Mouse (Mus musculus) testis, postnatal 14 days (tissue): Measurements from ENCODE around the gene Ppp1r37.
"Not testable (repeated sequence)": the region's sequence is repeated elsewhere in the genome, so short reads cannot be mapped to it uniquely, and the experiment has no call there.

ENCODE experiments used
- DNase-seq: peaks from one replicate; pipeline ENCODE4 v3.0.0; 2021; ENCODE audit warnings: low spot score

Gene Ppp1r37

GRCm38 (mm10) chr7:19562643-19563410 lies at the start of gene Ppp1r37:
TSS of gene Ppp1r37 (minus strand) at chr7:19563076.
- no peak for DNase-seq

GRCm38 (mm10) chr7:19610969-19611368 lies 48.1 kb upstream of the Ppp1r37 start:
- DNase-seq = no peak

- no peak for DNase-seq
These were observed 46.9 kb upstream of the Ppp1r37 start for GRCm38 (mm10) chr7:19609641-19610332.

- DNase-seq = no peak
These were observed 44.4 kb upstream of the Ppp1r37 start for GRCm38 (mm10) chr7:19607291-19607690.

DNA sequence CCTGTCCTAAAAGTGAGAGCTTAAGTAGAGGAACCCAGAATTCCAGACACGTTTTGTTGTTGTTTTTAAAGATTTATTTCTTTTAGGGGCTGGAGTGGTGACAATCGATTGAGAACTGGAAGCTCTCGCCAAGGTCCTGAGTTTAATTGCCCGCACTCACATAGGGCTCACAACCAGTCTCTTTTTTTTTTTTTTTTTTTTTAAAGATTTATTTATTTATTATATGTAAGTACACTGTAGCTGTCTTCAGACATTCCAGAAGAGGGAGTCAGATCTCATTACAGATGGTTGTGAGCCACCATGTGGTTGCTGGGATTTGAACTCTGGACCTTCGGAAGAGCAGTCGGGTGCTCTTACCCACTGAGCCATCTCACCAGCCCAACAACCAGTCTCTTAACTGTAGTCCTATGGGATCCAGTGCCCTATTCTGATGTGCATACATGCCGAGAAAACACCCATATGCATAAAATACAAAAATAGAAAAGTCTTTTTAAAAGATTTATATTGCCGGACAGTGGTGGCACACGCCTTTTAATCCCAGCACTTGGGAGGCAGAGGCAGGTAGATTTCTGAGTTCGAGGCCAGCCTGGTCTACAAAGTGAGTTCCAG lies 41.8 kb upstream of the Ppp1r37 start:
- not testable (repeated sequence) for DNase-seq

- DNase-seq = peak; percentile 95
These were observed 41.2 kb upstream of the Ppp1r37 start, which contains the start of gene Clasrp for GRCm38 (mm10) chr7:19603849-19604605. TSS of gene Clasrp (minus strand) at chr7:19604486.

- no peak for DNase-seq
These were observed 40.2 kb upstream of the Ppp1r37 start for GRCm38 (mm10) chr7:19603055-19603454.

DNA sequence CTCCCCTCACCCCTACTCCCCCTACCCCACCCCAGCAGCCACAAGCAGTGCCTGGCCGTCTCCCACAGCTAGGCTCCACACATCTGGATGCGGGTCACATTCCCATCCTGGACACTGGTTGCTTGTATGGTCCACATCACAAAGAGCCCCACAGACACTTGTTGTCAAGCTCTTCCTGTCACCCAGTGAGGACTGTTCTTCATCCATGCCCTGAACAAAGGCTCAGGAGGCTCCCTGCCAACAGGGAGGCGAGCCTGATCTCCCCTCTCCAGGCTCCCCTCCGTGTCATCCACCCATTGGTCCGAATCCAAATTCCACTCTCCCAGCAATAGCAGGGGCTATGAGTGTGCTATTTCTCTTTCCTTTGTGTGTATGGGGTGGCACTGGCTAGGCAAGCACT lies 37.7 kb upstream of the Ppp1r37 start:
- peak; percentile 66 for DNase-seq

DNA sequence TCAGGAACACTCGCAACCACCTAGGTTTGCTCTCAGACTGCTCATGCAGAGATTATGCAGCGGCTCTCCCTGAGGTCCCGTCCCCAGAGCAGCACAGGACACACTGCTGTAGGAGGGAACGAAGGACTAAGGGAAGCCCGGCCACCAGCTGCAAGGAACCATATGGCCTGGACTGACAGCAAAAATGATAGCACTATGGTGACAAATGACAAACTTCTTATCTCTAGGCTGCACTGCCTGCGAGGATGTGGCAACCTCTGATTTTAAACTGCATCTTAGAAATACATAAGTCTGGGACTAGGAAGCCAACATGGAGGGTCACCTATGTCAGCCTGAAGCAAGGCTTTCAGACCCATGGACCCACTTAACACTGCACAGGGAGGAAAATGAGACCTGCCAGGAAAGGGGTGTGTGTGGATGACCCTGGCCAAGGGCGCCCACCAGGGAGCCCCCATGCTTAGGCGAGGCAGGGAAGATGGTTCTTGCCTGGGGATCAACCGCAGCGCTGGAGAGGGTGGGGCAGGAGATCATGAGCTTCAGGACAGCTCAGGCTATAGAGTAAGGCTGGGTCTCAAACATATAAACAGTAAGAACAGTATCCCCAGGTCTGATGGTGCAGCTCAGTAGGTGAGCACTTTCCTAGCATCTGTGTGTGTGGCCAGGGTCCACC lies 30.3 kb upstream of the Ppp1r37 start:
- no peak for DNase-seq

GRCm38 (mm10) chr7:19589917-19590316 lies 27.0 kb upstream of the Ppp1r37 start:
- peak; percentile 48 for DNase-seq

DNA sequence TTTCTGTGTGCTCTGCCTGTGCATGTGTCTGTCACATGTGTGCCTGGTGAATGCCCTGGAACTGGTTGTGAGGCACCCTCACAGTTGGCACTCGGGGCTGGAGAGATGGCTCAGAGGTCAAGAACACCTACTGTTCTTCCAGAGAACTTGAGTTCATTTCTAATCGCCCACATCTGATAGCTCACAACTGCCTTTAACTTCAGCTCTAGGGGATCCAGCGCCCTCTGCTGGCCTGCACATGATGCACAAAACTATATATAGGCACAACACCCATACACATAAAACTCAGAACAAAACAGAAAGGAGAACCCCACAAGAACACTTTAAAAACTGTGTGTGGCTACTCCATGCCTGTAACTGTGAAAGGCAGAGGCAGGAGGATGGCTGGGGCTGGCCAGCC lies 26.3 kb upstream of the Ppp1r37 start:
- no peak for DNase-seq

DNA sequence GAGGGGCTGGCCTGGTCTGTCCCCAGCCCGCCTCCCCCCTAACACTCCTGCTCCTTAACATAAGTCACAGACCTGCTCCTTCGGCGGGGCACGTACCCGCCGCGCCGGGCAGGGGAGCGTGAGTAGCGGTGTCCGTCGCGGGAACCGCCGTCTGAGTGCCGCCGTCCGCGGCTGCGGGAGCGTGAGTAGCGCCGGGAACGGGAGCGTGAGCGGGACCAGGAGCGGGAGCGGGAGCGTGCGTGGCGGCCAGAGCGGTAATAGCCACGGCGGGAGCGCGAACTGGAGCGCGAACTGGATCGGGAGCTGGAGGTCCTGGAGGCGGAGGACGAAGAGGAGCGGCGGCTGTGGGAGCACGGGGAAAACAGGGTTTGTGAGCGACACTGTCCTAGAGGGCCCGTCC lies 23.4 kb upstream of the Ppp1r37 start:
- no peak for DNase-seq

GRCm38 (mm10) chr7:19580634-19581033 lies 17.8 kb upstream of the Ppp1r37 start:
- no peak for DNase-seq

GRCm38 (mm10) chr7:19579751-19580150 lies 16.9 kb upstream of the Ppp1r37 start:
- DNase-seq = no peak

GRCm38 (mm10) chr7:19578436-19578835 lies 15.6 kb upstream of the Ppp1r37 start:
- DNase-seq = no peak

GRCm38 (mm10) chr7:19577877-19578414 lies 15.1 kb upstream of the Ppp1r37 start:
- DNase-seq = no peak

DNA sequence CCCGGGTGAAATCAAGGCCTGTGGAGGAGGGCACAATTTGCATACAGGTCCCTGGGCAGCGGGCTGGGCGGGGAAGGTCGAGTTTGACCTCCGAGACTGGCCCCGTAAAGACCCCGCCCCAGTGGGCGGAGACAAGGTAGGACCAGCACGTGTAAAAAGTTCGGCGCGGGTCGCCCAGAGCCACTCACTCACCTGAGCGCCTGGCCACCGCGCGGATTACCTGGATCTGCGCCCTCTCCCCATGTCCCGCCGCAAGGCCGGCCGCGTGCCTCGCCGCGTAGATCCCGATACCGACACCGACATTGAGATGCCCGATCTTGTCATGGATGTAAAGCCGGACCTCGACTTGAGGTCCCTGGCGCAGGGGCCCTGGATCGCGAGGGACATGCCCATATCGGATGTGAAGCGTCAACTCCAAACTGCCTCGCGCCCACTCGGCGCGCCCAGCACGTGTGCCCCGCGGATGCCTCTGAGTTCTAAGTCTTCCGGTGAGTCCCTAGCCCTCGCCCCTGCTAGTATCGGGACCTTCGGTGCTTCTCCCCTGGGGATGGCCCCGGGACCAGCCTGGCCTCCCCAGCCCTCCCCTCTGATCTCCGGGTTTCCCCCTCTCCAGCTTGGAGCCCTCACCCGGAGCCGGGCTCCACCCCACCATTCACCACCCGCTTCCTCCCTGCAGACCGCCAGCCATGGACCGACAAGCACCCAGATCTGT lies 14.4 kb upstream of the Ppp1r37 start, which contains the start of the genes Zfp296 and Gemin7:
Gene Zfp296 (plus strand): TSS at position 147 of the 712 bp plus-strand sequence.
Gene Gemin7 (minus strand): TSS at position 455 of the 712 bp plus-strand sequence.
- no peak for DNase-seq

- DNase-seq = no peak
These were observed 12.7 kb upstream of the Ppp1r37 start for GRCm38 (mm10) chr7:19575559-19575958.

DNA sequence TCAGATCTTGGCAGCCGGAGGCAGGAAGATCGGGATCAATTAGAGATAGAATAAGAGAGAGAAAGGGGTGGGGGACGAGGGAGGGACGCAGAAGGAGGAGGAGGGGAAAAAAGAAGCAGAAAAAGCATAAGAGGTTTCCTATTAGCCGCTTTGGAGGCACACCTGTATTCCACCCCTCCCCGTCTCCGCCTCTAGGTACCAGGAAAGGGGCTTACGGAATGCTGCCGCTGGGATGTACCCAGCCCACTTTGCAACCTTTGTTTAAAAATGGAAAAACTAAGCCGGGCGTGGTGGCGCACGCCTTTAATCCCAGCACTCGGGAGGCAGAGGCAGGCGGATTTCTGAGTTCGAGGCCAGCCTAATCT lies 10.9 kb upstream of the Ppp1r37 start:
- DNase-seq = no peak

GRCm38 (mm10) chr7:19572926-19573775 lies 10.3 kb upstream of the Ppp1r37 start:
- peak; percentile 83 for DNase-seq
